Mouse (Mus musculus): ENCODE measurements around the gene Cbx5. TPM values are rescaled to one million over a fixed set of nuclear protein-coding genes. Genes with fewer than 3 reads are reported as not detected.
"Not testable (repeated sequence)": the region's sequence is repeated elsewhere in the genome, so short reads cannot be mapped to it uniquely, and the experiment has no call there.

The Cbx5 gene
- polyA plus RNA-seq, 1 experiment from 2014 or later, result 118 TPM

DNA sequence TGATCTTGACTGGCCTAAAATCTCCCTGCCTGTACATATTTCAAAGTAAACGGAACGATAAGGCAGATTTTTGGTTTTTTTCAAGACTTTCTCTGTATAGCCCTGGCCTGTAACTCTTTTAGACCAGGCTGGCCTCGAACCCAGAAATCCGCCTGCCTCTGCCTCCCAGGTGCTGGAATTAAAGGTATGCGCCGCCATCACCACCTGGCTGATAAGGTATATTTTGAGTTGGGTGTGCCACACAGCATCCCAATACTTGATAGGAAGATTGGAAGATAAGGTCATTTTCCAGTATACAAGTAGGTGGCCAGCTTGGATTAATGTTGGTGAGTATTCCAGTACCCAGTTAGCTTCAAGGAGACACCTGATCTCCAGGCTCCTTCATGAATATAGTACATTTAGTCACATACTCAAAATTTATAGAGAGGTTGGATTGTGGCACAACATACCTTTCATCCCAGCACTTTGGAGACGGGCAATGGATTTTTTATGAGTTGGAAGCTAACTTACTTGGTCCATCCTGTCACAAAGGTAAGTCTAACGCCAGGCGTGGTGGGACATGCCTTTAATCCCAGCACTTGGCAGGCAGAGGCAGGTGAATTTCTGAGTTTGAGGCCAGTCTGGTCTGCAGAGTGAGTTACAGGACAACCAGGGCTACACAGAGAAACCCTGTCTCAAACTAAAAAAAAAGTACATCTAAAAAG lies 7.6 kb upstream of the Cbx5 start:
- ATAC-seq (replicated peaks; ENCODE audit: low FRiP score, low TSS enrichment, low read depth) (no peak), DNase-seq (ENCODE audit: low spot score) (no peak)
- Histone ChIP-seq H3K27ac (ENCODE audit: low read depth) (no peak overlapping the region), H3K4me1 (replicated peaks; ENCODE audit: control insufficient read depth, insufficient read depth, low read length) (peaks cover 21% of the 10 kb centered on the region), H3K4me2 (ENCODE audit: low read length) (no peak overlapping the region), H3K9me3 (ENCODE audit: control insufficient read depth, low read length) (no peaks in the 10 kb centered on the region), H3K4me3 (ENCODE audit: low read depth, low read length) (no peak overlapping the region), H3K9ac (ENCODE audit: low read length) (no peak overlapping the region), H3K36me3 (ENCODE audit: control insufficient read depth, insufficient read depth, low read length) (peaks cover 63% of the 10 kb centered on the region), H3K27me3 (replicated peaks; ENCODE audit: control insufficient read depth, insufficient read depth, low read length) (no peaks in the 10 kb centered on the region)
- WGBS, result 86% methylated on average over 9 of the region's 9 CpGs

DNA sequence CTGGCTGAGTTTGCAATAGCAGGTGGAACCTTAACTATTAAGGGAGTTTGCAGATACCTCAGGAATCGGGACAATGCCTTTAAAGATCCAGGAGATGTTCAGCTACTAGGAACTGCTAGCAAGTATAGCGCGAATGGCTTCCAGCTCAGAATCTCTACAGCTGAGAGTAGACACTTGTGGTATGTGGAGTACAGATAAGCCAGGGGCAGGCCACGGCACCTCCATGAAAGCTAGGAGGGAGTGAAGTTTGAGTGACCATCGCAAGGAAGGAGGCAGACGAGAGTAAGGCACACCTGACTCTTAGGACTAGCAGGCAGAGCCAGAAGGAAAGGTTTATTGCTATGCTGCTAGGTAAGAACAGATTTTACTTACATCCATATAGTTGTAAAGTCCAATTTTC lies 6.0 kb upstream of the Cbx5 start:
- no peak overlapping the region for H3K9ac ChIP-seq (ENCODE audit: low read length)
- H3K36me3 ChIP-seq (ENCODE audit: control insufficient read depth, insufficient read depth, low read length), result peaks cover 74% of the 10 kb centered on the region

DNA sequence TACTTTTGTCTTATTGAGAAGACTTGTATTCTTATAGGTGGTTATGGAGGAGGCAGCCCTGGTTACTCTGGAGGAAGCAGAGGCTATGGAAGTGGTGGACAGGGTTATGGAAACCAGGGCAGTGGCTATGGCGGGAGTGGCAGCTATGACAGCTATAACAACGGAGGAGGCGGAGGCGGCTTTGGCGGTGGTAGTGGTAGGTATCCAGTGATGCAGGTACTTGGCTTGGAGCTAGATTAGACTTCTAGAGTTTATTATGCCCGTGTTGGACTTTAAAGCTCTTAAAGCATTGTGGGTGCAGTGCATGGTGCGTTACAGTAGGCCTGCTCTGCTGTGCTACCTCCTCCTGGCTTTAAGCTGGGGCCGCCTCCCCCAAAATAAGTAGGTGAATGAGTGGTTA lies 3.3 kb upstream of the Cbx5 start:
- 55% methylated on average over 8 of the region's 8 CpGs for WGBS
- Histone ChIP-seq H3K27ac (ENCODE audit: low read depth) (no peak overlapping the region), H3K27me3 (replicated peaks; ENCODE audit: control insufficient read depth, insufficient read depth, low read length) (no peaks in the 10 kb centered on the region), H3K4me3 (ENCODE audit: low read depth, low read length) (peak overlapping the region; percentile 94), H3K4me2 (ENCODE audit: low read length) (peak overlapping the region; percentile 88), H3K36me3 (ENCODE audit: control insufficient read depth, insufficient read depth, low read length) (peaks cover 61% of the 10 kb centered on the region), H3K9ac (ENCODE audit: low read length) (peak overlapping the region; percentile 95), H3K4me1 (replicated peaks; ENCODE audit: control insufficient read depth, insufficient read depth, low read length) (peaks cover 23% of the 10 kb centered on the region), H3K9me3 (ENCODE audit: control insufficient read depth, low read length) (no peaks in the 10 kb centered on the region)
- ATAC-seq (replicated peaks; ENCODE audit: low FRiP score, low TSS enrichment, low read depth) (no peak), DNase-seq (ENCODE audit: low spot score) (no peak)

More for the DNA sequence above, 6.0 kb upstream of the Cbx5 start:
- no peak for DNase-seq (ENCODE audit: low spot score)
- peaks cover 23% of the 10 kb centered on the region for H3K4me1 ChIP-seq (replicated peaks; ENCODE audit: control insufficient read depth, insufficient read depth, low read length)
- H3K27me3 ChIP-seq (replicated peaks; ENCODE audit: control insufficient read depth, insufficient read depth, low read length), result no peaks in the 10 kb centered on the region
- 72% methylated on average over 6 of the region's 6 CpGs for WGBS
- no peaks in the 10 kb centered on the region for H3K9me3 ChIP-seq (ENCODE audit: control insufficient read depth, low read length)
- no peak for ATAC-seq (replicated peaks; ENCODE audit: low FRiP score, low TSS enrichment, low read depth)
- H3K4me3 ChIP-seq (ENCODE audit: low read depth, low read length), result no peak overlapping the region
- H3K27ac ChIP-seq (ENCODE audit: low read depth), result no peak overlapping the region
- no peak overlapping the region for H3K4me2 ChIP-seq (ENCODE audit: low read length)

- H3K4me2 ChIP-seq (ENCODE audit: low read length), result peak overlapping the region; percentile 88
- 8% methylated on average over 12 of the region's 12 CpGs for WGBS
- not testable (repeated sequence) for H3K9me3 ChIP-seq (ENCODE audit: control insufficient read depth, low read length); H3K27me3 ChIP-seq (replicated peaks; ENCODE audit: control insufficient read depth, insufficient read depth, low read length); DNase-seq (ENCODE audit: low spot score); ATAC-seq (replicated peaks; ENCODE audit: low FRiP score, low TSS enrichment, low read depth)
- H3K4me1 ChIP-seq (replicated peaks; ENCODE audit: control insufficient read depth, insufficient read depth, low read length), result peaks cover 23% of the 10 kb centered on the region
- H3K36me3 ChIP-seq (ENCODE audit: control insufficient read depth, insufficient read depth, low read length), result peaks cover 46% of the 10 kb centered on the region
- H3K27ac ChIP-seq (ENCODE audit: low read depth), result peak overlapping the region; percentile 95
- peak overlapping the region; percentile 94 for H3K4me3 ChIP-seq (ENCODE audit: low read depth, low read length)
- H3K9ac ChIP-seq (ENCODE audit: low read length), result peak overlapping the region; percentile 95
These were observed 1.7 kb upstream of the Cbx5 start for GRCm38 (mm10) chr15:103241071-103242018.

GRCm38 (mm10) chr15:103240160-103241028 lies 778 bp upstream of the Cbx5 start, which contains the start of gene Hnrnpa1:
Gene Hnrnpa1 (plus strand): TSS chr15:103240432.
- peak within 1 kb of the TSS; percentile 95 for H3K9ac ChIP-seq (ENCODE audit: low read length)
- peaks cover 23% of the 10 kb centered on the region for H3K4me1 ChIP-seq (replicated peaks; ENCODE audit: control insufficient read depth, insufficient read depth, low read length)
- peak; percentile 89 for ATAC-seq (replicated peaks; ENCODE audit: low FRiP score, low TSS enrichment, low read depth)
- peak; percentile 96 for DNase-seq (ENCODE audit: low spot score)
- peak within 1 kb of the TSS; percentile 95 for H3K27ac ChIP-seq (ENCODE audit: low read depth)
- H3K27me3 ChIP-seq (replicated peaks; ENCODE audit: control insufficient read depth, insufficient read depth, low read length), result no peaks in the 10 kb centered on the region
- H3K4me3 ChIP-seq (ENCODE audit: low read depth, low read length), result peak within 1 kb of the TSS; percentile 94
- peak within 1 kb of the TSS; percentile 88 for H3K4me2 ChIP-seq (ENCODE audit: low read length)
- WGBS, result under 1% methylated on average over 47 of the region's 47 CpGs
- peaks cover 37% of the 10 kb centered on the region for H3K36me3 ChIP-seq (ENCODE audit: control insufficient read depth, insufficient read depth, low read length)
- no peaks in the 10 kb centered on the region for H3K9me3 ChIP-seq (ENCODE audit: control insufficient read depth, low read length)

DNA sequence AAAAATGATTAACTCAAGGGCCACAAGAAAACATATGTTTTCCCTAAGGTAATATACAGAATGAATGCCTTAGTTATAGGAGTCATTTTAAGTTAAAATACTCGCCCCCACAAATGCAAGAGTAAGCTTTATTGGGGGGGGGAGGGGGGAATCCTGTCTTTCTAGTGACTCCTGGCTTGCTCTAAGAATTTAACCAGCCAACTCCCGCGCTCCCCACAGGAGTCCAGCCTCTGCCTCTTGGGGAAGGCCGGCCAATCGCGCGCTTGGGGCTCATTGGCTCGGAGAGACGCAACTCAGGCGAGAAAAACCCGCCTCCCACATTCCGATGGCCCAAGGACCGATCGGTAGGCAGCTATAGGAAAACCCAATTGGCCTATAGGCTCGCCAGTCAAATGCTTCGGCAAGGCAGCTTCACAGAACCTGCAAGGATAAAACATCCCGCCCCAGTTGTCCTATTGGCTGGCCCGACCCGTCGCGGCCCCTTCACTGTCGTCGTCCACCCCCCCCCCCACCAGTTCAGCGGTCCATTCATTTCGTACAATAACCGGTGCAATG lies 409 bp downstream of the Cbx5 start:
- H3K9me3 ChIP-seq (ENCODE audit: control insufficient read depth, low read length), result no peaks in the 10 kb centered on the region
- H3K9ac ChIP-seq (ENCODE audit: low read length), result peak overlapping the region; percentile 95
- H3K4me2 ChIP-seq (ENCODE audit: low read length), result peak overlapping the region; percentile 78
- peak overlapping the region; percentile 95 for H3K27ac ChIP-seq (ENCODE audit: low read depth)
- DNase-seq (ENCODE audit: low spot score) (peak; percentile 90), ATAC-seq (replicated peaks; ENCODE audit: low FRiP score, low TSS enrichment, low read depth) (peak; percentile 92)
- H3K4me1 ChIP-seq (replicated peaks; ENCODE audit: control insufficient read depth, insufficient read depth, low read length), result peaks cover 21% of the 10 kb centered on the region
- H3K27me3 ChIP-seq (replicated peaks; ENCODE audit: control insufficient read depth, insufficient read depth, low read length), result no peaks in the 10 kb centered on the region
- H3K4me3 ChIP-seq (ENCODE audit: low read depth, low read length), result peak overlapping the region; percentile 94
- peaks cover 38% of the 10 kb centered on the region for H3K36me3 ChIP-seq (ENCODE audit: control insufficient read depth, insufficient read depth, low read length)
- WGBS, result 0% methylated on average over 25 of the region's 26 CpGs

GRCm38 (mm10) chr15:103237295-103237694 lies 2.3 kb downstream of the Cbx5 start:
- Histone ChIP-seq H3K27ac (ENCODE audit: low read depth) (no peak overlapping the region), H3K36me3 (ENCODE audit: control insufficient read depth, insufficient read depth, low read length) (peaks cover 20% of the 10 kb centered on the region), H3K4me2 (ENCODE audit: low read length) (no peak overlapping the region), H3K4me1 (replicated peaks; ENCODE audit: control insufficient read depth, insufficient read depth, low read length) (peaks cover 3% of the 10 kb centered on the region; the same call in 1 of the 2 replicates), H3K27me3 (replicated peaks; ENCODE audit: control insufficient read depth, insufficient read depth, low read length) (no peaks in the 10 kb centered on the region), H3K9me3 (ENCODE audit: control insufficient read depth, low read length) (no peaks in the 10 kb centered on the region), H3K9ac (ENCODE audit: low read length) (no peak overlapping the region), H3K4me3 (ENCODE audit: low read depth, low read length) (no peak overlapping the region)
- 89% methylated on average over 7 of the region's 7 CpGs for WGBS
- ATAC-seq (replicated peaks; ENCODE audit: low FRiP score, low TSS enrichment, low read depth), result no peak
- DNase-seq (ENCODE audit: low spot score), result no peak

GRCm38 (mm10) chr15:103233119-103233518 lies 6.5 kb downstream of the Cbx5 start:
- H3K9me3 ChIP-seq (ENCODE audit: control insufficient read depth, low read length), result no peaks in the 10 kb centered on the region
- 71% methylated on average over 2 of the region's 2 CpGs for WGBS
- ATAC-seq (replicated peaks; ENCODE audit: low FRiP score, low TSS enrichment, low read depth), result no peak

More at GRCm38 (mm10) chr15:103233119-103233518, 6.5 kb downstream of the Cbx5 start:
- no peaks in the 10 kb centered on the region for H3K27me3 ChIP-seq (replicated peaks; ENCODE audit: control insufficient read depth, insufficient read depth, low read length)
- no peak overlapping the region for H3K9ac ChIP-seq (ENCODE audit: low read length)
- no peak overlapping the region for H3K27ac ChIP-seq (ENCODE audit: low read depth)
- H3K4me3 ChIP-seq (ENCODE audit: low read depth, low read length), result no peak overlapping the region
- no peak for DNase-seq (ENCODE audit: low spot score)
- peaks cover 6% of the 10 kb centered on the region for H3K4me1 ChIP-seq (replicated peaks; ENCODE audit: control insufficient read depth, insufficient read depth, low read length)
- H3K4me2 ChIP-seq (ENCODE audit: low read length), result no peak overlapping the region
- H3K36me3 ChIP-seq (ENCODE audit: control insufficient read depth, insufficient read depth, low read length), result peaks cover 8% of the 10 kb centered on the region
